Mouse (Mus musculus): Measurements from ENCODE around the gene Klra9. TPM values are rescaled to one million over a fixed set of nuclear protein-coding genes. Genes with fewer than 3 reads are reported as not detected.
"Not testable (repeated sequence)": the region's sequence is repeated elsewhere in the genome, so short reads cannot be mapped to it uniquely, and the experiment has no call there.

Klra9 gene
- total RNA-seq (2021), result not detected in 2 replicates
- long read RNA-seq, experiment 1, result 0 reads
- long read RNA-seq, experiment 2, result 0 reads

DNA sequence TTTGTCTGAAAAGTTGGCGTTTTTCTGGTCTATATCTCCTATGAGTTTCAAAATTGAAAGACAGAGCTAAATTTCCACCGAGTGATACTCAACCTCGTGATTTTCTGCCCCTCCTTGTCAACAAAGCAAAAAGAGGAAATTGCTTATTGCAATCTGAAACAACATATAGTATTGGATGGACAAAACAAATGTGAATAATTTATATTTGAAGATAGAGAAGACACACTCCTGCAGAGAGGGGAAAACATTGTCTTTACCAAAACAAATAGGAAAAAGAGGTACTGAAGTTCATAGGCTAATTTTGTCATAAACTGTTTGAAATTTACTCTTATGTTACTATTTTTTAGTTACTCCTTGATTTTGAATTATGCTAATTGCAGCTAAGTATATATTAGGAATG is at the start of gene Klra9:
Gene Klra9 (minus strand): TSS at position 101 of the 400 bp plus-strand sequence.
- not testable (repeated sequence) for DNase-seq

GRCm38 (mm10) chr6:130237536-130237935 is 44.6 kb upstream of the Klra9 start:
- no peak for DNase-seq

DNA sequence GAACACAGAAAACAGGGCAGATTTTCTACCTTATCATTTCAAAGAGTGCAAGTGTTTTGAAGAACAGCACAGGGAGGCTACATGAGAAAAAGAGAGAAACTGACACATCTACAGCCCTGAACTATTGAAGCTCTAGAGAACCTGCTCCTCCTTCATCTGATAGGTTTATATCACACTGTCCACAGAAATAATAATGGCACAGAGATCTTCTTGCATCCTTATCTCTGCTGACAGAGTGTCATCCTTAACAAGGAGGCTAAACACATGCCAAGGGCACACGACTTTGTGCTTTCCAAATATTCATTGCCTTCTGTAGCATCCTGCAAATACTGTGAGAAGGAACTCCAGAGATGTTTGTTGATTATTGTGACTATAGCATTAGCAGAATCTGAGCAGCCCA is 43.7 kb upstream of the Klra9 start:
- DNase-seq, result no peak

DNA sequence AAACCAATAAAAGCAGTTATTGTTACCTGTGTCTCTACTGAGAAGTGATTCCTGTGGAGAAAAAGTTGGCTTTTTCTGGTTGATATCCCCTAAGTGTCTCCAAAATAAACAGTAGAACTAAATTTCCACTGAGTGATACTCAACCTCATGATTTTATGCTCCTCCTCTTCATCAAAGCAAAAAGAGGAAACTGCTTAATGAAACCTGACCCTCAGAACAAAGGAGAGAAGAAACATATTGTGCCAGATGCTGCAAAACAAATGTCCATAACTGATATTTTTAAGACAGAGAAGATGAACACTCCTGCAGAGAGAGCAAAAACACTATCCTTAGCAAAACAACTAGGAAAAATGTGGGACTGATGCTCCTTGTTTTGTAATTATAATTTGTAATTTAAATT is 40.3 kb upstream of the Klra9 start, which contains the start of gene Klra7:
Gene Klra7 (minus strand): TSS at position 101 of the 400 bp plus-strand sequence.
- no peak for DNase-seq

DNA sequence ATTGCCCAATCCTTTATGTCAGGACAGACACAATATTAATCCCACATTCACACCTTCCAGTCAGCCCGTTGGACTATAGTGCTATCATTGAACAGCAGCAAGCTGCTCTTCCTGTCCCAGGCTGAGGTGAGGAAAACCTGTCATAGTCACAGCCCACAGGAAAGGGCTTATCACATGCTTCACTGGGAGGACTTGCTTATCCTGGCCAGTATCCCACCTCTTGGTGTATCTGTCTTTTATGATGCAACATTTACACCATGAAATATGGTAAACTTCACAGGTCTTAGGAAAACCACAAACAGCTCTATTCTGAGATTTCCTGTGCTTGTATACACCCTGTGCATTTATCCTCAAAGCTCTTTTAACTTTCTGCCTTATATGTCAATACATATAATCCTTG is 4.5 kb upstream of the Klra9 start:
- not testable (repeated sequence) for DNase-seq

DNA sequence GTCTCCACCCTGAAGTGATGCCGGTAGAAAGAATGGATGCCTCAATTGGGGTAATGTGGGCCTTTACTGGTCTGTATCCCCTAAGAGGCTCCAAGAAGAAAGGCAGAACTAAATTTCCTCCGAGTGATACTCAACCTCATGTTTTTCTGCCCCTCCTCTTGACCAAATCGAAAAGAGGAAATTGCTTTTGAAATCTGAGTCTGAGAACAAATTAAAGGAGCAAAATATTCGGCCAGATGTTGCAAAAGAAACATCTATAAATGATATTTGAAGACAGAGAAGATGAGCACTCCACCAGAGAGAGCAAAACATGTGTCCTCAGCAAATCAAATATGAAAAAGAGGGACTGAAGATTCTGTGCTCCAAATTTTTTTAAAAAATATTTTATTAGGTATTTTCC is 63.1 kb downstream of the Klra9 start, which contains the start of gene Klra8:
Gene Klra8 (minus strand): TSS at position 101 of the 400 bp plus-strand sequence.
- DNase-seq, result not testable (repeated sequence)

Other genes with a start within 250 kb of the Klra9 start
- gene Klra6, start 166.2 kb downstream of the Klra9 start, total RNA-seq (2021), result not detected in 2 replicates
- not detected in 2 replicates for gene Klra4, start 125.8 kb downstream of the Klra9 start, total RNA-seq (2021)
- not detected in 2 replicates for gene Klra8, start 63.2 kb downstream of the Klra9 start, total RNA-seq (2021)
- not detected in 2 replicates for gene Klra7, start 40.2 kb upstream of the Klra9 start, total RNA-seq (2021)
- gene Klra10, start 88.8 kb upstream of the Klra9 start, total RNA-seq (2021), result not detected in 2 replicates
- not detected in 2 replicates for gene Klra3, start 144.5 kb upstream of the Klra9 start, total RNA-seq (2021)
- gene Klra1, start 193.8 kb upstream of the Klra9 start, total RNA-seq (2021), result not detected in 2 replicates

Measured in adrenal gland, postnatal 14 days (tissue).